Mouse (Mus musculus): ENCODE data around the gene Zfp106.

Zfp106 gene

GRCm38 (mm10) chr2:120469715-120470114, 93.9 kb downstream of the Zfp106 start:
- no peak for DNase-seq

GRCm38 (mm10) chr2:120469220-120469619, 94.4 kb downstream of the Zfp106 start:
- DNase-seq, result no peak

GRCm38 (mm10) chr2:120468011-120468410, 95.6 kb downstream of the Zfp106 start:
- no peak for DNase-seq

- DNase-seq, result no peak
These were observed 98.3 kb downstream of the Zfp106 start for GRCm38 (mm10) chr2:120465397-120465785.

- DNase-seq, result no peak
These were observed 98.8 kb downstream of the Zfp106 start for GRCm38 (mm10) chr2:120464732-120465396.

GRCm38 (mm10) chr2:120464091-120464490, 99.6 kb downstream of the Zfp106 start:
- no peak for DNase-seq

- DNase-seq, result no peak
These were observed 100.3 kb downstream of the Zfp106 start for GRCm38 (mm10) chr2:120463328-120463727.

GRCm38 (mm10) chr2:120460216-120460615, 103.4 kb downstream of the Zfp106 start:
- DNase-seq, result no peak
